Mouse (Mus musculus) forebrain, embryonic 16.5 days (tissue): ENCODE measurements around the gene 4930447C04Rik. TPM values are rescaled to one million over a fixed set of nuclear protein-coding genes. Genes with fewer than 3 reads are reported as not detected.
A peak's percentile ranks its signal among the peaks of the same experiment; 100 is the strongest.

ENCODE experiments used
- ATAC-seq: fragments of 200-750 bp; cut with Nextera tagmentation; 2 replicates; pipeline ENCODE4 v1.8.0; 2017; ENCODE audit warnings: mild to moderate bottlenecking, moderate library complexity
- H3K27ac ChIP-seq: fragments of 300-500 bp; sonication (generic); 2 replicates; pipeline ENCODE4 v1.5.1; 2014; ENCODE audit warnings: low read length, control low read depth
- H3K27me3 ChIP-seq: fragments of 300-500 bp; sonication (generic); replicated peaks from 2 replicates; pipeline ENCODE4 v1.6.1; 2014; ENCODE audit warnings: low read length; ENCODE audit not compliant: control insufficient read depth, insufficient read depth
- H3K36me3 ChIP-seq: fragments of 300-500 bp; sonication (generic); 2 replicates; pipeline ENCODE4 v1.6.1; 2014; ENCODE audit not compliant: control insufficient read depth, insufficient read depth
- H3K4me1 ChIP-seq: fragments of 300-500 bp; sonication (generic); replicated peaks from 2 replicates; pipeline ENCODE4 v1.6.1; 2014; ENCODE audit warnings: low read length; ENCODE audit not compliant: control insufficient read depth, insufficient read depth
- H3K4me2 ChIP-seq: fragments of 300-500 bp; sonication (generic); 2 replicates; pipeline ENCODE4 v1.6.1; 2014; ENCODE audit warnings: mild to moderate bottlenecking, low read length, control low read depth
- H3K4me3 ChIP-seq: fragments of 300-500 bp; sonication (generic); replicated peaks from 2 replicates; pipeline ENCODE4 v1.5.1; 2014; ENCODE audit warnings: mild to moderate bottlenecking, low read length, control low read depth
- H3K9ac ChIP-seq: fragments of 300-500 bp; sonication (generic); replicated peaks from 2 replicates; pipeline ENCODE4 v1.6.1; 2014; ENCODE audit warnings: low read depth, low read length, control low read depth
- H3K9me3 ChIP-seq: fragments of 300-500 bp; sonication (generic); 2 replicates; pipeline ENCODE4 v1.6.1; 2016; ENCODE audit warnings: low read length; ENCODE audit not compliant: control insufficient read depth
- WGBS: fragments of 180-500 bp; shearing (Covaris S2); extraction: QIAGEN DNeasy Blood & Tissue Kit; methylation state at CpG from one replicate; pipeline ENCODE4 v1.1.7; 2014; 5-methylcytosine and 5-hydroxymethylcytosine counted together
- polyA plus RNA-seq: library from polyadenylated mRNA; unstranded; fragments of >200 nt; fragmentation: Nextera tagmentation; extraction: Ambion mirVana; gene quantifications from 2 replicates; pipeline ENCODE4 v1.2.1, GENCODE M21; 2015

4930447C04Rik gene
- polyA plus RNA-seq, 1 experiment from 2014 or later, result 3.4 TPM

DNA sequence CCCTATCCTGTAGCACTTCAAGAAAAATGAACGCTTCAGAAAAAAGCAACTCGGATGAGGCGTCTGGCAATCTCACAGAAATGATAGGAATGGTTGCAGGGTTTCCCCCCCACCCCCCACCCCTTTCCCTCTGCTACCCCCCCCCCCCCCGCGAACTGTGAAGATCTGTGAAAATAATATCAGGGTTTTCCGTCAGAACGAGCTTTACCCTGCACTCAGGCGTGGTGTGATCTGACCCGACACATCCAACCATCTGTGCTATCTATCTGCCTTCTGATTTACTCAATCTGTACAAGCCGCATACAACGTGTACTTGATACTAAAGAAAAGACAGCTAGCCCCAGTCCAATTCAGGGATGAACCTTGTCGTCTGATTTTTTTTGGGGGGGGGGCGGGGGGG lies 2.4 kb downstream of the 4930447C04Rik start:
- peaks cover 71% of the 10 kb centered on the region for H3K27me3 ChIP-seq
- no peak for ATAC-seq
- WGBS, result 2% methylated on average over 11 of the region's 13 CpGs

DNA sequence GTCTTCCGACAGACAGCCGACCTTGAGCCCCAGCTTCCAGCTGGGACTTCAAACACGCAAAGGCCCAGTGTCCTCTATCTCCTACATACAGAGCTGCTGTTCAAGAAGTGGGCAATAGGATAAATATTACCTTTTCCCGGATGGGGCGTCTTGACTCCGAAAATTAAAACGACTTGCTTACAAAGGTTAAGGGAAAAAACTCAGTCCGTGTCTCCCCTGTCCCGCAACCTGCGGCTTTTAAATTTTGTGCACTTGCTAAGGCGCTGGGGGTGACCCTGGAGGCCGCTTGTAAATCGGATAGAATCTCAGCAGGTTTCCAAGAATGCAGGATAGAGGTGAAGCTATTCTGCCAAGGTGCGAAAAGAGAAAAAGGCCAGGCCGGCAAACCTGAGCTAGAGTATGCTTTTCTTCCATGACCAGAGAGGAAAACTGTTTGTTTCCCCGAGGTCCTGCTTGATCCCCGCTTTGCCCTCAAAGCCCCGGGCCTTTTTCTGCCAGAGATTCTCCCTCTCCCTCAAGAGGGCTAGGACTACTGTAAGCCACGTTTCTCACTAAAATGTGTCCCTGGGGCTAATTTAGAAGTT lies 2.9 kb downstream of the 4930447C04Rik start:
- Histone ChIP-seq H3K4me3 (no peak overlapping the region), H3K9ac (no peak overlapping the region), H3K36me3 (no peaks in the 10 kb centered on the region), H3K27ac (no peak overlapping the region), H3K4me2 (no peak overlapping the region), H3K27me3 (peaks cover 67% of the 10 kb centered on the region), H3K9me3 (no peaks in the 10 kb centered on the region), H3K4me1 (peaks cover 6% of the 10 kb centered on the region)
- ATAC-seq, result no peak
- WGBS, result under 1% methylated on average over 19 of the region's 19 CpGs

More for the DNA sequence above, 2.4 kb downstream of the 4930447C04Rik start:
- Histone ChIP-seq H3K27ac (no peak overlapping the region), H3K4me1 (peaks cover 6% of the 10 kb centered on the region), H3K4me3 (no peak overlapping the region), H3K4me2 (no peak overlapping the region), H3K9ac (no peak overlapping the region), H3K36me3 (no peaks in the 10 kb centered on the region), H3K9me3 (no peaks in the 10 kb centered on the region)

DNA sequence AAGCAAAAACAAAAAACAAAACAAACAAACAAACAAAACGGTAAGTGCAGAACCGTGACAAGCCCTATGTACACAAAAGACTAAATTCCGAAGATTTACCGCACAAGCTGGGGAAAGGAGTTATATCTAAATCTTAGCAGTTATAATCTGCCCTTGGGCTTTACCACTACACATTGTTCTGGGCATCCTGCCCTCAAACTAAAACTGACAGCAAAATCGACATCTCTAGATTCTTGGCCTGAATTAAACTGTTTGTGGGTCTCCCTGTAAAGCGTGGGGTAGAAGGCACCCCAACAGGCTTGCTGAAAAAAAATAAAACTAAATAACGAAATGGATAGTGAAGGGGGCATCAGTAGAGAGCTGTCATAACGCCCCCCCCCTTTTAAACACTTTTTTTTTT lies 3.8 kb downstream of the 4930447C04Rik start:
- 17% methylated on average over 8 of the region's 8 CpGs for WGBS
- H3K4me1 ChIP-seq, result peaks cover 6% of the 10 kb centered on the region
- H3K9ac ChIP-seq, result no peak overlapping the region
- H3K4me2 ChIP-seq, result no peak overlapping the region
- peaks cover 61% of the 10 kb centered on the region for H3K27me3 ChIP-seq
- H3K36me3 ChIP-seq, result no peaks in the 10 kb centered on the region
- no peak for ATAC-seq
- no peak overlapping the region for H3K27ac ChIP-seq
- no peaks in the 10 kb centered on the region for H3K9me3 ChIP-seq
- no peak overlapping the region for H3K4me3 ChIP-seq

DNA sequence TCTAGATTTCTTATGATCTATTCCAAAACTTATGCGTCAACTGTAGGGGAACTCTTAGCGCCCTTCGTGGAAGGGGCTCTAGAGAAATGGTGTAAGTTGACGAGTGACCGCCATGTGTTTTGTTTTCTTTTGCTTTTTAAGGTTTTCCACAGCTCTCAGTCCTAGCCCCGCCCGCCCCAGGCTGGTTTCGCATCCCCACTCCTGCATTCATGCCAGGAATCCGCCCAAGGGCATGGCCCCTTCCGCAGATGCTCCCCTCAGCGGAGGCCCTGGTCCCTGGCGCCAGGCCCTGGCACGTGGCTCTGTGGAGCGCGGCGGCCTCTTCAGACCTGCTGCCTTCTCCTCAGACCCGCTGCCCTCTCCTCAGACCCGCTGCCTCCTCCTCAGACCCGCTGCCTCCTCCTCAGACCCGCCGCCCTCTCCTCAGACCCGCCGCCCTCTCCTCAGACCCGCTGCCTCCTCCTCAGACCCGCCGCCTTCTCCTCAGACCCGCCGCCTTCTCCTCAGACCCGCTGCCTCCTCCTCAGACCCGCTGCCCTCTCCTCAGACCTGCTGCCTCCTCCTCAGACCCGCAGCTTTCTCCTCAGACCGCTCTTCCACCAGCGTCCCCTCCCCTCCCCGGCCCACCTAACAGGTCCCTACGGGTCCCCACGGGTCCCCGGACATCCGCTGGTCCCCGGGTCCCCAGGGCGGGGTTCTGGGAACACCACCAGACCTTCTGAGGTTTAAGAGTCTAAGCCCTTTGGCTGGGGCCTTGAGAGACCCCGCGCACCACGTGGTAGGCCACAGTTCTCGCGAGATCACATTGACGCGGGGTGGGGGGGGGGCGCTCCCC lies 23.2 kb downstream of the 4930447C04Rik start:
- no peak for ATAC-seq
- 18% methylated on average over 46 of the region's 48 CpGs for WGBS
- H3K27me3 ChIP-seq, result peaks cover 5% of the 10 kb centered on the region; the same call in 1 of the 2 replicates
- H3K4me1 ChIP-seq, result peaks cover 5% of the 10 kb centered on the region; the same call in 1 of the 2 replicates
- no peaks in the 10 kb centered on the region for H3K9me3 ChIP-seq
- H3K4me3 ChIP-seq, result peak overlapping the region; percentile 37
- H3K4me2 ChIP-seq, result peak overlapping the region; percentile 52
- peak overlapping the region; percentile 41 for H3K9ac ChIP-seq
- H3K36me3 ChIP-seq, result no peaks in the 10 kb centered on the region
- H3K27ac ChIP-seq, result no peak overlapping the region

DNA sequence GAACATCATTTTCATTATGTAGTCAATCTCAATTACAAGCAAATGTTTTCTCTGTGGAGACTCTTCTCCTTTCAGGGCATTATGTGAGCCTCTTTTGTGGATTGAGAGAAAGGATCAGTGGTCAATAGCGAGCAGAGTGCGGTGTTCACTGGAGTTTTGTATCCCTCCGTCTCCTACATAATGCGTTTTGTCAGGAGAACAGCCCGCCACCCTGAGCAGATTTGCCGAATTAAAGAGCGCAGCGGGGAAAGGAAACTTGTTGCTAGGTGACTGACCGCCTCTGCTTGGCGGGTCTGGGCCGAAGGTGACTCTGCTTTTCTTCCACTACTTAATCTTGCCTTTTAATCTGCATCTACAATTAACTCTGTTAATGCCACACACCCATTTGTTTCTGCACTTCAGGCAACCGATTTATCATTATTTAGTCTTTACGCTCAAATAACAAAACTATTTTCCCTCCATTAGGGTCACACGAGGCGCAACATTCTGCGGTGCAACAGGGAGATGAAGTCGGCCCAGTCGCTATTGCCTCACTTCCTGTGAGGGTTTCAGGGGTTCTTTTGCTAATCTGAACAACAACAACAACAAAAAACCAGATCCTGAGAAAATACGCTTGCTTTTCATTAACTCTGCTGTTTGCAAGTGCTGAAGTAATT lies 86.1 kb downstream of the 4930447C04Rik start:
- Histone ChIP-seq H3K4me2 (no peak overlapping the region), H3K4me1 (no peaks in the 10 kb centered on the region)
- ATAC-seq, result no peak

DNA sequence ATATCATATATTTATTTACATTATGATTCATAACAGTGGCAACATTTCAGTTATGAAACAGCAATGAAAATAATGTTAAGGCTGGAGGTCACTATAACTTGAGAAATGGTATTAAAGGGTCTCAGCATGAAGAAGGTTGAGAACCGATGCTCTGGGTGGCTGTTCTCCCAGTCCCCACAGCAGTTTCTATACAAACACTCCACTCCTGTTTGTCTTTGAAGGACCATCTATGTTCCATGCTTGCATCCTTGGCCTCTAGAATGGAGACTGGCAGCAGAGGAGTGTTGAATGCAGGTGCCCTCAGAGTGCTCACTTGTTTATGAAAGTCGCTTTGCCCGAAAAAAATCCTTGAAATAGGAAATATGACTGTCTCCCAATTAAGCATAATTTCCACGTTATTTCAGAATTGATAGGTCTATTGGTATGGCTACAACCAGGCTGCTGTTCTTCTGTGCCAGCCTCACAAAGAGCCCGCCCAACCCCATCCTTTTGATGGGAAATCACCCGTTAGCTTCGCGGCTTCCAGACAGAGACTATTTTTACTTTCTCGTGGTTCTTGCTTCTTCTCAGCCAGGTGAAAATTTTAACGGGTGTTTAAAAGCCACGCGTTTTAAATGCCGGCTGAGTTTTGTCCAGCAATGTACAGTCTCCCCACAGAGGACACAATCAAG lies 87.0 kb downstream of the 4930447C04Rik start:
- WGBS, result 11% methylated on average over 13 of the region's 13 CpGs
- no peaks in the 10 kb centered on the region for H3K36me3 ChIP-seq
- no peak overlapping the region for H3K9ac ChIP-seq
- H3K4me3 ChIP-seq, result no peak overlapping the region
- peaks cover 71% of the 10 kb centered on the region for H3K27me3 ChIP-seq
- H3K4me1 ChIP-seq, result no peaks in the 10 kb centered on the region
- H3K4me2 ChIP-seq, result no peak overlapping the region
- ATAC-seq, result no peak
- H3K9me3 ChIP-seq, result no peaks in the 10 kb centered on the region
- no peak overlapping the region for H3K27ac ChIP-seq

More for the DNA sequence above, 86.1 kb downstream of the 4930447C04Rik start:
- Histone ChIP-seq H3K27ac (no peak overlapping the region), H3K9me3 (peaks cover 4% of the 10 kb centered on the region; the same call in 1 of the 2 replicates), H3K4me3 (no peak overlapping the region), H3K9ac (no peak overlapping the region), H3K27me3 (peaks cover 72% of the 10 kb centered on the region), H3K36me3 (no peaks in the 10 kb centered on the region)
- under 1% methylated on average over 19 of the region's 19 CpGs for WGBS

DNA sequence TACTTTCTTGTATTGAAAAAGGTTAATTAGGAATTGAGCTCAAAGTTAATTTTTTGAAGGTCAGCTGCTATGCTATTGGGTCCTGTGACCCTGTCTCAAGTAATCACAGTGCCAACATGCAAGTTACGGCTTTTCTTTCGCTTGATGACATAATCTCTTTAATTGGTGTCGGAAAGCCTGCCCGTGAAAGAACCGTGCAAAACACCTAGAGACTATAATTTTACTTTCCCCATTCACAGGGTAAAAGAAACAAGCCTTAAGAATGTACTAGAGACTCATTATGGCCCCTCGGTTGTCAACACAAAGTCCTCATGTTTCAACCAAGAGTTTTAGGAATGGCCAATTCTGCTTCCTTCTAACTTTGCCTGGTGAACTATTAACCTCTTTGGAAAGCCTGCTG lies 88.3 kb downstream of the 4930447C04Rik start:
- Histone ChIP-seq H3K9me3 (no peaks in the 10 kb centered on the region), H3K4me3 (no peak overlapping the region), H3K9ac (no peak overlapping the region), H3K36me3 (no peaks in the 10 kb centered on the region), H3K27ac (no peak overlapping the region), H3K4me2 (no peak overlapping the region), H3K4me1 (no peaks in the 10 kb centered on the region), H3K27me3 (peaks cover 82% of the 10 kb centered on the region)
- 6% methylated on average over 6 of the region's 6 CpGs for WGBS
- no peak for ATAC-seq

DNA sequence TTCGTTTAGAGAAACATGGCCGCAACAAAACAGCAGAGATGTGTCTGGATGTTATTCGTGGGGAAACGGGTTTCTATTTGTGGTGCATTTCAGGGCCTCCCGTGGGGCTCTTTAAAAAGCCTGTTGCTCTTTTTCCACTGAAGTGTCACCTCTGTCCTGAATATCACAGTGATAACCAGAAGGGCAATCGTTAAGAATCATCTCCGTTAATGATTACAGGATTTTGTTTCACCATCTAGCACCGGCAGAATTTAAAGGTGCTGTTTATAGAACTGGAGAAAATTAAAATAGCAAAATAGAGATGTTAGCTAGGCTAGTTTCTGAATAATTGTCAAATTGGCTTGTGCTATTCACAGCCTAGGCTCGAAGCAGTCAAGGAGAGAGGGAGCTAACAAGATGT lies 90.4 kb downstream of the 4930447C04Rik start:
- Histone ChIP-seq H3K27ac (no peak overlapping the region), H3K4me3 (no peak overlapping the region), H3K27me3 (peaks cover 77% of the 10 kb centered on the region), H3K9me3 (no peaks in the 10 kb centered on the region), H3K4me2 (no peak overlapping the region), H3K36me3 (no peaks in the 10 kb centered on the region), H3K4me1 (no peaks in the 10 kb centered on the region), H3K9ac (no peak overlapping the region)
- ATAC-seq, result no peak
- WGBS, result 35% methylated on average over 9 of the region's 9 CpGs

DNA sequence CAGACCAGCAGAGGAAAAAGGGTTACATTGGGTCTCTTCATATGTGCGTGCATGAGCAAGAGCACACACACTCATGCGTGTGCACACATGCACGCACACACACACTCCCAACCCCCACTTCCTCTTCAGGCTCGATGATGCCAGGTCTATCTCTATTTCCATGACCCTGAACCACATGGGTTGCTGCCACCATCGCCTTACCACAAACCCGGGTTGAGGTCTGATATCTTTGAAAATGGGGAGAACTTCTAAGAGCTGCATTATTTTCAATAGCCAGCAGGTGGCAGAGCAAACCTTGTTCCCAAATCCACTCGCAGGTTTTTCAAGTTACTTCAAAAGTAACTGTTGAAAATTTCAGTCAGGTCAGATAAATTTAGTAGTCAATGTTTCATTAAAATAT lies 92.8 kb downstream of the 4930447C04Rik start:
- WGBS, result 29% methylated on average over 7 of the region's 7 CpGs
- H3K27ac ChIP-seq, result no peak overlapping the region
- H3K4me1 ChIP-seq, result 0 out of 2 replicates have a peak, but pooled peaks cover 3% of the 10 kb centered on the region
- H3K4me3 ChIP-seq, result no peak overlapping the region
- ATAC-seq, result no peak
- H3K9me3 ChIP-seq, result no peaks in the 10 kb centered on the region
- no peak overlapping the region for H3K9ac ChIP-seq
- no peaks in the 10 kb centered on the region for H3K36me3 ChIP-seq
- no peak overlapping the region for H3K4me2 ChIP-seq
- peaks cover 64% of the 10 kb centered on the region for H3K27me3 ChIP-seq
